Mouse (Mus musculus): ENCODE data around the gene Cwf19l1. TPM values are rescaled to one million over a fixed set of nuclear protein-coding genes. Genes with fewer than 3 reads are reported as not detected.

Gene Cwf19l1
- total and polyA plus RNA-seq, 2 experiments: 12.0 to 12.4 TPM

DNA sequence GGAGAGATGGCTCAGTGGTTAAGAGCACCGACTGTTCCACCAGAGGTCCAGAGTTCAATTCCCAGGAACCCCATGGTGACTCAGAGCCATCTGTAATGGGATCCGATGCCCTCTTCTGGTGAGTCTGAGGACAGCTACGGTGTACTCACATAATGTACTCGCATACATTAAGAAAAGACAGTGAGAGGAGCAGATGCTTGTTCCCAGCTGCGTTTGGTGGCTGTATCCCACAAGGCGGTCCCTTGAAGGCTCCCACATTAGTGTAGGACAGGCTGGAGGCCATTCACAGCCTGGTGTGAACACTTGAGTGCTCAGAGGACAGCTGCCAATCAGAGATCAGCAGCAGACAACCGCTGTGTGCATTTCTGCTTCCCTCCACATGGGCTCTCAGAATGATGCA, 24.0 kb downstream of the Cwf19l1 start:
- H3K4me3 ChIP-seq (ENCODE audit: insufficient read depth, low read depth, low read length): no peak overlapping the region
- TF ChIP-seq POLR2A (IDR thresholded peaks at IDR 0.05; ENCODE audit: extremely low read depth, insufficient read depth, low read length) (no peak), CTCF (IDR thresholded peaks at IDR 0.05; ENCODE audit: low read depth, low read length) (peak; percentile 41)
- WGBS: 62% methylated on average over 7 of the region's 7 CpGs
- DNase-seq (ENCODE audit: extremely low read depth, low read depth, low spot score): peak; percentile 62
- H3K4me1 ChIP-seq (ENCODE audit: control insufficient read depth, insufficient read depth, low read length): peaks cover 24% of the 10 kb centered on the region
- H3K79me2 ChIP-seq (ENCODE audit: control insufficient read depth, insufficient read depth, low read length): peaks cover 5% of the 10 kb centered on the region; the same call in 1 of the 2 replicates
- no peaks in the 10 kb centered on the region for H3K27me3 ChIP-seq (ENCODE audit: control insufficient read depth, insufficient read depth, low read length)
- no peak overlapping the region for H3K27ac ChIP-seq (replicated peaks; ENCODE audit: insufficient read depth, low read depth, low read length)
- no peak overlapping the region for H3K9ac ChIP-seq (ENCODE audit: low read depth, low read length)
- peaks cover 20% of the 10 kb centered on the region for H3K36me3 ChIP-seq (ENCODE audit: control insufficient read depth, insufficient read depth, low read length)

DNA sequence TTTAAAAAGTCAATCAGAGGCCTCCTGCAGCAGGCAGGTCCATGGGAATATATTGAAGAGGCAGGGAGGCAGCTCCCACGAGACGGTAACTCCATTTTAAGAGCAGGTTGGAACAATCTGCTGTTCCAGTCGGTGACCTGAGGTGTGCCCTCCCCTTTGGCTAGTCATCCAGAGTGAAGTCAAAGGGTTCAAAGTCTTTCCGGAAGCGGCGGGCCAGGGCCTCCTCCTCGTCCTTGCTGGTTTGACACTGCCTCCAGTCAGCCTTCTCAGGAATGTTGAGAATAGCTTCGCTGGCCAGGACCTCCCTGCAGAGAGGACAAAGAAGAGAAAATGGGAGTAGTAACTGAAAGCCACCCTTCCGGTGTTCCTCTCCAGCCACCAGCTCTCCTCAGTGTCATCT, 25.3 kb downstream of the Cwf19l1 start:
- Histone ChIP-seq H3K27ac (replicated peaks; ENCODE audit: insufficient read depth, low read depth, low read length) (peak overlapping the region; percentile 92), H3K27me3 (ENCODE audit: control insufficient read depth, insufficient read depth, low read length) (no peaks in the 10 kb centered on the region), H3K4me1 (ENCODE audit: control insufficient read depth, insufficient read depth, low read length) (peaks cover 29% of the 10 kb centered on the region), H3K4me3 (ENCODE audit: insufficient read depth, low read depth, low read length) (no peak overlapping the region), H3K79me2 (ENCODE audit: control insufficient read depth, insufficient read depth, low read length) (peaks cover 5% of the 10 kb centered on the region; the same call in 1 of the 2 replicates), H3K9ac (ENCODE audit: low read depth, low read length) (peak overlapping the region; percentile 58), H3K36me3 (ENCODE audit: control insufficient read depth, insufficient read depth, low read length) (peaks cover 15% of the 10 kb centered on the region)
- no peak for TF ChIP-seq CTCF (IDR thresholded peaks at IDR 0.05; ENCODE audit: low read depth, low read length)
- peak; percentile 92 for DNase-seq (ENCODE audit: extremely low read depth, low read depth, low spot score)
- 24% methylated on average over 9 of the region's 9 CpGs for WGBS

DNA sequence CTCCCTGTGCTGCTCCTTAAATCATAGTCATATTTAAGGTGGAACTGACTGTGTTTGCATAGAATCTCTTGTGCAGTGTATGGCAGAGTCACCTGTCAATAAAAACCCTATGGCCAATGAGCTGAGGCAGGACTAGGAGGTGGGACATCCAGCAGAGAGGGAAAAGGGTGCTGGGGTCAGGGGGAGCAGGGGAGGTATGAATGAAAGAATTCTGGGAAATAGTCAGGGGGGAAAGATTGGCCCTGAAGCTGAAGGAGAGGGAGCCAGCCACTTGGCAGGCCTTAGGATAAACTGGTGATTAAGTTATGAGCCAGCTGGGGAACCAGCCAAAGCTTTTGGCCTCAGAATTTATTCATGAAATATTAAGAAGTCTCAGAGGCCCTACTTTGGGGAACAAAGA, 26.7 kb downstream of the Cwf19l1 start:
- DNase-seq (ENCODE audit: extremely low read depth, low read depth, low spot score): peak; percentile 76
- peak overlapping the region; percentile 50 for H3K27ac ChIP-seq (replicated peaks; ENCODE audit: insufficient read depth, low read depth, low read length)
- H3K27me3 ChIP-seq (ENCODE audit: control insufficient read depth, insufficient read depth, low read length): no peaks in the 10 kb centered on the region
- H3K9ac ChIP-seq (ENCODE audit: low read depth, low read length): no peak overlapping the region
- no peak overlapping the region for H3K4me3 ChIP-seq (ENCODE audit: insufficient read depth, low read depth, low read length)
- peaks cover 33% of the 10 kb centered on the region for H3K4me1 ChIP-seq (ENCODE audit: control insufficient read depth, insufficient read depth, low read length)
- H3K79me2 ChIP-seq (ENCODE audit: control insufficient read depth, insufficient read depth, low read length): peaks cover 12% of the 10 kb centered on the region; the same call in 1 of the 2 replicates
- TF ChIP-seq CTCF (IDR thresholded peaks at IDR 0.05; ENCODE audit: low read depth, low read length) (no peak), POLR2A (IDR thresholded peaks at IDR 0.05; ENCODE audit: extremely low read depth, insufficient read depth, low read length) (no peak)
- peaks cover 11% of the 10 kb centered on the region for H3K36me3 ChIP-seq (ENCODE audit: control insufficient read depth, insufficient read depth, low read length)

DNA sequence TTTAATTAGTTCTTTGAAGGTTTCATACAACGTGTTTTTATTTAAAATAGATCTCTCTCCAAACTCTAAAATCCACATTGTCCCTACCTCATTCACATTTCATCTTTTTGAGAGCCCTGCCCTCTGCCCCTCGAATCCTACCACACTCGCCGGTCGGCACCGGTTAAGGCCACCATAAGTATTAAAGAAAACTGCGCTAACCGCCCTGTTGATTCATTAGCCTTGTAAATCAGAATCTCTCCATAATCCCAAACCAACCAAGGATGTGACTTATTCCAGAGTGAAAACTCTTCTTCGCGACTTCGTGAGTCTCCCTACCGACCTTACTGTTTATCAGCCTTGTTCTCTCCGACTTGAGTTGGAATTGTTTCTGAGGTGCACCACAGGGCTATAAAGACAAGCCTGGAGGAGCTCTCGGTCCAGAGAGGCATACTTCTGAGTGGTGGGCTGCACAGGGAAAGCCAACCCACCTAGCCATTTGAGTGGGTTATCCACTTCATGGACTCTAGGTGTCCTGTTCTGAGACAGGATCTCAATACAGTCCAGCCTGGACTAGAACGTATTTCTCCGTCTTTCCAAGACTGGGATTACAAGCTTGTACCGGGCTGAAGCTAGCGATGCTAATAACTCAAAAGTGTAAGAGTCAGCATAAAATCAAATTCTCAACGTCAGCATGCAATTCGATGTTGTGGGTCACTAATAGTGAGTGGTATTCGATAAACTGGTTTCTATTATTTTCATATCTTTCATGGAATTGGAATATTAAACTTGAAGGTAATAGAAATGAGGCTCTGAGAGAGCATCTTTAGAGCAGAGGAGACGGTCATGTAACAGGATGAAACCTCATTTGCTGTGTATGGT, 27.8 kb downstream of the Cwf19l1 start:
- no peak for TF ChIP-seq CTCF (IDR thresholded peaks at IDR 0.05; ENCODE audit: low read depth, low read length)
- Histone ChIP-seq H3K27me3 (ENCODE audit: control insufficient read depth, insufficient read depth, low read length) (no peaks in the 10 kb centered on the region), H3K79me2 (ENCODE audit: control insufficient read depth, insufficient read depth, low read length) (peaks cover 14% of the 10 kb centered on the region; the same call in 1 of the 2 replicates), H3K4me3 (ENCODE audit: insufficient read depth, low read depth, low read length) (peak overlapping the region; percentile 90), H3K27ac (replicated peaks; ENCODE audit: insufficient read depth, low read depth, low read length) (peak overlapping the region; percentile 62), H3K36me3 (ENCODE audit: control insufficient read depth, insufficient read depth, low read length) (peaks cover 9% of the 10 kb centered on the region; the same call in 1 of the 2 replicates), H3K4me1 (ENCODE audit: control insufficient read depth, insufficient read depth, low read length) (peaks cover 33% of the 10 kb centered on the region), H3K9ac (ENCODE audit: low read depth, low read length) (peak overlapping the region; percentile 63)
- no peak for DNase-seq (ENCODE audit: extremely low read depth, low read depth, low spot score)
- WGBS: 34% methylated on average over 22 of the region's 22 CpGs

DNA sequence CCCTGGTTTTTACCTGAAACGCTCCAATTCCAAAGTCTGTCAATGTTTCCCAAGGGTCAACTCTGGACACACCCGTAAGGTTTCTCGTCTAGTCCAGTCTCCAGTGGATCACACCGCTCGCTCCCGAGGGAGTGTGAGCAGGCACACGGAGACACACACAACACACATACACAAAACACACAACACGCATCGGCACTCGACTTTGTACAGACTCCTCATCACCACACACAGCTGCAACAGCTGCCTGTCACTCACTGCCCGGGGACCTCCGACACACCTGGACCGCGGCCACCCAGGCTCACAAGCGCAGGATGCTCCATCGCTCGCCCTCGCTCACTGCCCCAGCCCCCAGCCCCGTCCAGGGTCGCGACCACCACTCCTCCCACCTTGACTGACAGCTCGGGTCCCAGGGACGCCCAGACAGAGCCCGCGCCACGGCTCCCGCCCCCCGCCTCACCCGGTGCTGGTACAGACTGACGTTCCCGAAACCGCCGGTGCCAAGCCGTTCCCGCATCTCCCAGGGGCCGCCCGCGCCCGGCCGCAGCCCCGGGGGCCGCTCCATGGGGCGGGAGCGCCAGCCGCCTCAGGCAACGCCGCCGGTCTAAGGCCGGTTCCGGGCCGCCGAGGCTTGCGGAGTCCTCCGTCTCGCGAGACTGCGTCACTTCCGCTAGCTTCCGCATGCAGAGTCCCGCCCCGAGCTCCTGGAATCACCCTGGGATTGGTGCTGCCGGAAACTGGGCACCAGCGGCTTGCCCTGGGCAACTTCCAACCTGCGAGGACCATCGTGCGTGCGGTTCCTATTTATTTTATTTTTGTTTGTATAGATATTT, 28.6 kb downstream of the Cwf19l1 start, which contains the start of gene Chuk:
TSS of gene Chuk (minus strand) at position 650 of the 830 bp plus-strand sequence.
- TF ChIP-seq POLR2A (IDR thresholded peaks at IDR 0.05; ENCODE audit: extremely low read depth, insufficient read depth, low read length) (peak; percentile 81), CTCF (IDR thresholded peaks at IDR 0.05; ENCODE audit: low read depth, low read length) (no peak)
- Histone ChIP-seq H3K27me3 (ENCODE audit: control insufficient read depth, insufficient read depth, low read length) (no peaks in the 10 kb centered on the region), H3K27ac (replicated peaks; ENCODE audit: insufficient read depth, low read depth, low read length) (peak within 1 kb of the TSS; percentile 69), H3K9ac (ENCODE audit: low read depth, low read length) (peak within 1 kb of the TSS; percentile 97), H3K4me1 (ENCODE audit: control insufficient read depth, insufficient read depth, low read length) (peaks cover 33% of the 10 kb centered on the region), H3K79me2 (ENCODE audit: control insufficient read depth, insufficient read depth, low read length) (peaks cover 16% of the 10 kb centered on the region; the same call in 1 of the 2 replicates), H3K4me3 (ENCODE audit: insufficient read depth, low read depth, low read length) (peak within 1 kb of the TSS; percentile 90), H3K36me3 (ENCODE audit: control insufficient read depth, insufficient read depth, low read length) (peaks cover 11% of the 10 kb centered on the region; the same call in 1 of the 2 replicates)
- under 1% methylated on average over 66 of the region's 67 CpGs for WGBS
- DNase-seq (ENCODE audit: extremely low read depth, low read depth, low spot score): peak; percentile 90
